Mouse (Mus musculus): ENCODE results near the gene Msrb2.

- TF ChIP-seq CTCF (IDR thresholded peaks at IDR 0.05; ENCODE audit: low read depth) (no peak), EP300 (IDR thresholded peaks at IDR 0.05; ENCODE audit: low read depth) (no peak)
These were observed 18.1 kb upstream of the Msrb2 start for GRCm38 (mm10) chr2:19353158-19353557.
